Mouse (Mus musculus) spleen, adult 2 months (tissue): ENCODE measurements around the gene Zfp324.

Experiments
- CTCF ChIP-seq: fragments of 200-500 bp; IDR thresholded peaks from 2 replicates; pipeline ENCODE4 v1.5.1; 2011; ENCODE audit warnings: mild to moderate bottlenecking, inconsistent platforms; ENCODE audit not compliant: insufficient read depth, insufficient read length, insufficient replicate concordance; ENCODE audit errors: extremely low read depth
- POLR2A ChIP-seq: fragments of 200-500 bp; IDR thresholded peaks from 2 replicates; pipeline ENCODE4 v1.6.1; 2011; ENCODE audit warnings: low read depth, low read length, inconsistent platforms

GRCm38 (mm10) chr7:12965678-12966091 lies at the start of gene Zfp324:
- no peak for TF ChIP-seq CTCF
- peak; percentile 48 for TF ChIP-seq POLR2A
